Mouse (Mus musculus) intestine, postnatal 0 days (tissue): ENCODE data around the gene Ece2. TPM values are rescaled to one million over a fixed set of nuclear protein-coding genes. Genes with fewer than 3 reads are reported as not detected.
A peak's percentile ranks its signal among the peaks of the same experiment; 100 is the strongest.

Source experiments
- ATAC-seq: fragments of 200-750 bp; cut with Nextera tagmentation; 2 replicates; pipeline ENCODE4 v1.8.0; 2017; ENCODE audit warnings: mild to moderate bottlenecking, moderate TSS enrichment, moderate library complexity
- H3K27ac ChIP-seq: fragments of 300-500 bp; sonication (generic); 2 replicates; pipeline ENCODE4 v1.5.1; 2014; ENCODE audit warnings: mild to moderate bottlenecking, low read depth, low read length, moderate library complexity
- H3K27me3 ChIP-seq: fragments of 300-500 bp; sonication (generic); replicated peaks from 2 replicates; pipeline ENCODE4 v1.6.1; 2014; ENCODE audit warnings: low read length, mixed read lengths; ENCODE audit not compliant: control insufficient read depth, insufficient read depth
- H3K36me3 ChIP-seq: fragments of 300-500 bp; sonication (generic); 2 replicates; pipeline ENCODE4 v1.6.1; 2014; ENCODE audit warnings: mild to moderate bottlenecking, moderate library complexity; ENCODE audit not compliant: control insufficient read depth, insufficient read depth
- H3K4me1 ChIP-seq: fragments of 300-500 bp; sonication (generic); replicated peaks from 2 replicates; pipeline ENCODE4 v1.6.1; 2014; ENCODE audit warnings: antibody characterized with exemption, low read length, mixed read lengths; ENCODE audit not compliant: control insufficient read depth, insufficient read depth
- H3K4me2 ChIP-seq: fragments of 300-500 bp; sonication (generic); replicated peaks from 2 replicates; pipeline ENCODE4 v1.6.1; 2014; ENCODE audit warnings: low read depth, mild to moderate bottlenecking, moderate library complexity
- H3K4me3 ChIP-seq: fragments of 300-500 bp; sonication (generic); 2 replicates; pipeline ENCODE4 v1.5.1; 2014; ENCODE audit warnings: low read depth, low read length
- H3K9ac ChIP-seq: fragments of 300-500 bp; sonication (generic); 2 replicates; pipeline ENCODE4 v1.6.1; 2014; ENCODE audit warnings: mild to moderate bottlenecking, low read depth, low read length
- H3K9me3 ChIP-seq: fragments of 300-500 bp; sonication (generic); 2 replicates; pipeline ENCODE4 v1.6.1; 2016; ENCODE audit warnings: mixed run types; ENCODE audit not compliant: control insufficient read depth
- CTCF ChIP-seq: sonication (generic); IDR thresholded peaks from 2 replicates; pipeline ENCODE4 v1.5.1; 2016; ENCODE audit warnings: low read depth, mild to moderate bottlenecking, control low read depth, antibody characterized with exemption, moderate library complexity
- WGBS: fragments of 180-500 bp; shearing (Covaris S2); extraction: QIAGEN DNeasy Blood & Tissue Kit; methylation state at CpG from one replicate; pipeline ENCODE4 v1.1.7; 2014; 5-methylcytosine and 5-hydroxymethylcytosine counted together
- polyA plus RNA-seq: library from polyadenylated mRNA; unstranded; fragments of >200 nt; fragmentation: Nextera tagmentation; extraction: Ambion mirVana; gene quantifications from 2 replicates; pipeline ENCODE4 v1.2.1, GENCODE M21; 2015

Ece2 gene
- polyA plus RNA-seq, 1 experiment from 2014 or later: 0.17 TPM

- H3K4me1 ChIP-seq: no peaks in the 10 kb centered on the region; the same call in 1 of the 2 replicates
- no peak overlapping the region for H3K4me3 ChIP-seq
- H3K9ac ChIP-seq: no peak overlapping the region
- WGBS: 56% methylated on average over 4 of the region's 4 CpGs
- H3K36me3 ChIP-seq: peaks cover 63% of the 10 kb centered on the region
- no peak overlapping the region for H3K4me2 ChIP-seq
- ATAC-seq: no peak
- H3K27ac ChIP-seq: no peak overlapping the region
- no peaks in the 10 kb centered on the region for H3K9me3 ChIP-seq
- H3K27me3 ChIP-seq: no peaks in the 10 kb centered on the region
- peak; percentile 29; the same call in 1 of the 2 replicates for TF ChIP-seq CTCF
Observed at GRCm38 (mm10) chr16:20676702-20677101, 47.1 kb downstream of the Ece2 start.

- Histone ChIP-seq H3K36me3 (peaks cover 70% of the 10 kb centered on the region), H3K27ac (no peak overlapping the region), H3K27me3 (no peaks in the 10 kb centered on the region), H3K4me3 (no peak overlapping the region), H3K4me2 (no peak overlapping the region), H3K4me1 (no peaks in the 10 kb centered on the region; the same call in 1 of the 2 replicates), H3K9me3 (no peaks in the 10 kb centered on the region), H3K9ac (no peak overlapping the region; the same call in 1 of the 2 replicates)
- 82% methylated on average over 5 of the region's 5 CpGs for WGBS
- TF ChIP-seq CTCF: no peak
- ATAC-seq: no peak
Observed at GRCm38 (mm10) chr16:20677380-20677779, 47.8 kb downstream of the Ece2 start.

GRCm38 (mm10) chr16:20677974-20678675, 48.5 kb downstream of the Ece2 start:
- no peaks in the 10 kb centered on the region for H3K27me3 ChIP-seq
- H3K4me2 ChIP-seq: no peak overlapping the region
- H3K4me3 ChIP-seq: no peak overlapping the region
- no peaks in the 10 kb centered on the region for H3K9me3 ChIP-seq
- WGBS: 55% methylated on average over 10 of the region's 10 CpGs
- TF ChIP-seq CTCF: no peak
- no peak for ATAC-seq
- H3K9ac ChIP-seq: no peak overlapping the region
- H3K36me3 ChIP-seq: peaks cover 78% of the 10 kb centered on the region
- no peak overlapping the region; the same call in 1 of the 2 replicates for H3K27ac ChIP-seq
- no peaks in the 10 kb centered on the region; the same call in 1 of the 2 replicates for H3K4me1 ChIP-seq

- no peak for TF ChIP-seq CTCF
Observed at GRCm38 (mm10) chr16:20690774-20691173, 61.1 kb downstream of the Ece2 start.

GRCm38 (mm10) chr16:20691617-20692016, 62.0 kb downstream of the Ece2 start:
- no peak overlapping the region for H3K4me2 ChIP-seq
- H3K4me1 ChIP-seq: no peaks in the 10 kb centered on the region
- no peak for TF ChIP-seq CTCF
- H3K9me3 ChIP-seq: no peaks in the 10 kb centered on the region
- H3K36me3 ChIP-seq: peaks cover 53% of the 10 kb centered on the region
- H3K4me3 ChIP-seq: no peak overlapping the region
- ATAC-seq: no peak
- H3K27me3 ChIP-seq: no peaks in the 10 kb centered on the region
- WGBS: 72% methylated on average over 1 of the region's 1 CpGs
- H3K27ac ChIP-seq: no peak overlapping the region
- H3K9ac ChIP-seq: no peak overlapping the region

More at GRCm38 (mm10) chr16:20690774-20691173, 61.1 kb downstream of the Ece2 start:
- Histone ChIP-seq H3K4me1 (no peaks in the 10 kb centered on the region), H3K4me2 (no peak overlapping the region), H3K36me3 (peaks cover 61% of the 10 kb centered on the region), H3K4me3 (no peak overlapping the region), H3K9ac (no peak overlapping the region), H3K27ac (no peak overlapping the region), H3K9me3 (no peaks in the 10 kb centered on the region), H3K27me3 (no peaks in the 10 kb centered on the region)
- ATAC-seq: no peak
- whole genome bisulfite sequencing: 82% methylated on average over 3 of the region's 3 CpGs

GRCm38 (mm10) chr16:20692241-20692965, 62.8 kb downstream of the Ece2 start:
- ATAC-seq: no peak
- Histone ChIP-seq H3K9me3 (no peaks in the 10 kb centered on the region), H3K4me3 (no peak overlapping the region; the same call in 1 of the 2 replicates), H3K4me2 (peak overlapping the region; percentile 85; the same call in 1 of the 2 replicates), H3K36me3 (peaks cover 45% of the 10 kb centered on the region), H3K9ac (no peak overlapping the region), H3K27ac (no peak overlapping the region), H3K27me3 (no peaks in the 10 kb centered on the region), H3K4me1 (no peaks in the 10 kb centered on the region)
- TF ChIP-seq CTCF: no peak
- WGBS: 48% methylated on average over 16 of the region's 16 CpGs
